Mouse (Mus musculus) ES-E14 (cell line): ENCODE measurements around the gene Rhbdf1. TPM values are rescaled to one million over a fixed set of nuclear protein-coding genes. Genes with fewer than 3 reads are reported as not detected.

Experiments used
- DNase-seq: peaks from one replicate; pipeline ENCODE4 v3.0.0-alpha.2; 2013; ENCODE audit warnings: low read depth, low spot score
- H3K27ac ChIP-seq: 2 replicates; pipeline ENCODE4 v1.5.1; 2012; ENCODE audit warnings: low read depth, mild to moderate bottlenecking, low read length, moderate library complexity, mixed read lengths; ENCODE audit not compliant: poor library complexity, insufficient read depth, severe bottlenecking
- H3K36me3 ChIP-seq: 2 replicates; pipeline ENCODE4 v1.6.1; 2012; ENCODE audit warnings: mild to moderate bottlenecking, low read length, moderate library complexity, mixed read lengths; ENCODE audit not compliant: control insufficient read depth, poor library complexity, insufficient read depth, severe bottlenecking
- H3K4me1 ChIP-seq, 2 experiments: fragments of 150-350 bp in 1 of 2; sonication (generic) in 1 of 2; 2 replicates each; pipeline ENCODE4 v1.6.1; 2012; ENCODE audit warnings: low read length in 2 of 2, mild to moderate bottlenecking in 1 of 2, mixed read lengths in 1 of 2; ENCODE audit not compliant: control insufficient read depth in 2 of 2, insufficient read depth in 2 of 2, poor library complexity in 1 of 2
- H3K4me3 ChIP-seq, 2 experiments: fragments of 150-350 bp in 1 of 2; sonication (generic) in 1 of 2; 2 replicates each; pipeline ENCODE4 v1.5.1; 2012; ENCODE audit warnings: low read length in 2 of 2, low read depth in 1 of 2, mild to moderate bottlenecking in 1 of 2, mixed read lengths in 1 of 2; ENCODE audit not compliant: insufficient read depth in 1 of 2, poor library complexity in 1 of 2, severe bottlenecking in 1 of 2
- H3K9ac ChIP-seq: 2 replicates; pipeline ENCODE4 v1.6.1; 2012; ENCODE audit warnings: low read depth, mild to moderate bottlenecking, low read length, mixed read lengths; ENCODE audit not compliant: poor library complexity, insufficient read depth, severe bottlenecking
- H3K9me3 ChIP-seq: fragments of 150-350 bp; sonication (generic); 2 replicates; pipeline ENCODE4 v1.6.1; 2012; ENCODE audit warnings: low read depth, mild to moderate bottlenecking, low read length; ENCODE audit not compliant: control insufficient read depth, insufficient read depth
- CHD2 ChIP-seq: IDR thresholded peaks from 2 replicates; pipeline ENCODE4 v1.6.1; 2014; ENCODE audit warnings: mild to moderate bottlenecking, low read depth, low read length, inconsistent platforms
- HCFC1 ChIP-seq: IDR thresholded peaks from 2 replicates; pipeline ENCODE4 v1.6.1; 2012; ENCODE audit warnings: low read length, inconsistent platforms, borderline replicate concordance; ENCODE audit not compliant: insufficient read depth
- MAFK ChIP-seq: IDR thresholded peaks from 2 replicates; pipeline ENCODE4 v1.6.1; 2014; ENCODE audit warnings: mild to moderate bottlenecking, low read depth, low read length, inconsistent platforms; ENCODE audit not compliant: insufficient read depth
- ZC3H11A ChIP-seq: IDR thresholded peaks from 2 replicates; pipeline ENCODE4 v1.6.1; 2012; ENCODE audit warnings: low read depth, mild to moderate bottlenecking, inconsistent platforms, low read length, borderline replicate concordance
- ZNF384 ChIP-seq: IDR thresholded peaks from 2 replicates; pipeline ENCODE4 v1.6.1; 2012; ENCODE audit warnings: low read depth, low read length, inconsistent platforms
- in situ Hi-C, 2 experiments: fragments of 600-800 bp; cut with MboI; formaldehyde crosslinking; loops; one replicate each; pipeline ENCODE4 v1.15.1; 2025; ENCODE audit warnings: low sequenced_read_pairs in 2 of 2, inconsistent platforms in 1 of 2; ENCODE audit not compliant: unreplicated experiment in 2 of 2
- total RNA-seq: library from RNA; depleted of rRNA; stranded (reverse); fragments of 300-350 nt; gene quantifications from 2 replicates; pipeline ENCODE4 v1.2.3, GENCODE M21; 2012

The Rhbdf1 gene
- total RNA-seq, 1 experiment = 24.8 TPM

DNA sequence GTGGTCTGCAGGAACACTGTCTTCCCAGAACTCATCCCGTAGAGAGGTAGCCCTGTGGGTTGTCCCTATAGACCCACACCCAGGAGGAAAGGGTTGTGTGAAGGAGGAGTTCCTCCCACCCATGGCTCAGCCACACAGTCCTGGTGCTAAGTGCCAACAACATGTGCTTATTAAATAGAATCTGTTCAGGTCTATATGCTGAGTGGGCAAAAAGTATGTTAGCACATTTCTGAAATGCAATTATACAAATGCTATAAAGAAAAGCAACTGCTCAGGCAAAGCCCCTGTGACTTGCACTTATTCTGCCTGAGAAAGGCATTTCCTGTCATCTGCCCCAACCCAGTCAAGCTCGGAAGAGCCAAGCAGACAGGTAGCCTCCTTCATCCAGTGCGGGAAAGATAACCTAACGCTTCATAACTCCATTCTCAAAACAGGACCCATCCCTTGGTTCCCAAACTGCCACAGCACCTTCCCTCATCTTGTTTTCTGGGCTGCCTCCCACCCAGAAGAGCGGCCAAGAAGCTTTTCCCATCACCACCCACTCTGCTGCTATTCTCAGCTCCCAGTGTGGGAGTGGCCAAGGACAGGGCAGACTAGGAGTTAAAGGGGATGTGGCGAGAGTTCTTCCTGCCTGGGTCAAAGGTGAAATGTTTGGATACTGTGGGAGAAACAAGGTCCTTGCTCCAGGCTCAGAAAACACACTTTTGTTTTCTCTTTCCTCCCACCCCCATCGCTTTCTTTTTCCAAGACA, 21.3 kb upstream of the Rhbdf1 start:
- in situ Hi-C loops = no loop called here
- no peaks in the 10 kb centered on the region for H3K9me3 ChIP-seq
- H3K4me1 ChIP-seq = peaks cover 0 to 2% of the 10 kb centered on the region in 2 experiments; a peak in 1 of 4 replicates
- H3K9ac ChIP-seq = no peak overlapping the region
- no peak overlapping the region for H3K4me3 ChIP-seq
- no peak overlapping the region for H3K27ac ChIP-seq
- no peak for TF ChIP-seq HCFC1
- no peak for TF ChIP-seq ZC3H11A
- TF ChIP-seq CHD2 = no peak
- 0 out of 2 replicates have a peak, but pooled peaks have one; percentile 65 for TF ChIP-seq MAFK
- no peak for TF ChIP-seq ZNF384
- H3K36me3 ChIP-seq = peaks cover 10% of the 10 kb centered on the region; the same call in 1 of the 2 replicates
- no peak for DNase-seq

DNA sequence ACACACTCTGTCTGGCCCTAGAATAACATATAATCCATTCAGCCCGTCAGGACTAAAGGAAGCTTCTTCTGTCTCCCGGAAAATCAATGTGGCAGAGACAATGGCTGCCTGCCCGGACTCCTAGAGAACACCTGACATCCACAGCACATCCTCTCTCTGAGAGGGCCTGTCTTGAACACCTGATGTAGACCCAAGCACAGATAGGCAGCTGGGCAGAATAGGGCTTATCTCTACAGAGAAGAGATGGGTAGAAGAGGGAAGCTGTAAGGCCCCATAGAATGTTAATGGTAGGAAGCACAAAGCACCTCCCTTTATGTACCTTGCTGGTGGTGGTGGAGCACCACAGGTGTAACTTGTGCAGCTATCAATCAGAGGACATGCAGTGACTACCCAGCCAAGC, 20.1 kb upstream of the Rhbdf1 start:
- Histone ChIP-seq H3K36me3 (peaks cover 4% of the 10 kb centered on the region; the same call in 1 of the 2 replicates), H3K27ac (no peak overlapping the region), H3K4me3 (no peak overlapping the region), H3K9me3 (no peaks in the 10 kb centered on the region), H3K9ac (no peak overlapping the region), H3K4me1 (peaks cover 0 to 2% of the 10 kb centered on the region in 2 experiments; a peak in 1 of 4 replicates)
- in situ Hi-C loops = no loop called here
- DNase-seq = no peak
- TF ChIP-seq HCFC1 (no peak), ZC3H11A (no peak), ZNF384 (no peak), MAFK (no peak), CHD2 (no peak)

DNA sequence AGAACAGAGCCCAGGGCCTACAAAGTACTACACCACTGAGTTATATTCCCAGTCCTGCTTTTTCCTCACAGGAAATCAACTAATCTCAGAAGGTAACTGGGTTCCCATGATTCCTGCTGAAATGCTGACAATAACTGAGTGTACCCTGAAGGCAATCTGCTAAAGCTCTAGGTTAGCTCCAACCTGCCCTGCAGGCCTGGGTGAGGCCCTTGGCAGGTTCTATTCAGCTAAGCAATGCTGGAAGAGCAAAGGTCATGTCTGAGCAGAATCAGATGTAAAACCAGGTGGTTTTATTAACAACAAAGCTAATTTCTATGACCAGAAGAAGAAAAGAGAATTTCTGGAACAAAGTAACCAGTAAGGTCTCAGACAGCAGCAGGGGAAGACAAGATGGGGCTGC, 19.3 kb upstream of the Rhbdf1 start:
- Histone ChIP-seq H3K36me3 (peaks cover 7% of the 10 kb centered on the region; the same call in 1 of the 2 replicates), H3K4me1 (peaks cover 0 to 2% of the 10 kb centered on the region in 2 experiments; a peak in 1 of 4 replicates)
- in situ Hi-C loops = no loop called here

DNA sequence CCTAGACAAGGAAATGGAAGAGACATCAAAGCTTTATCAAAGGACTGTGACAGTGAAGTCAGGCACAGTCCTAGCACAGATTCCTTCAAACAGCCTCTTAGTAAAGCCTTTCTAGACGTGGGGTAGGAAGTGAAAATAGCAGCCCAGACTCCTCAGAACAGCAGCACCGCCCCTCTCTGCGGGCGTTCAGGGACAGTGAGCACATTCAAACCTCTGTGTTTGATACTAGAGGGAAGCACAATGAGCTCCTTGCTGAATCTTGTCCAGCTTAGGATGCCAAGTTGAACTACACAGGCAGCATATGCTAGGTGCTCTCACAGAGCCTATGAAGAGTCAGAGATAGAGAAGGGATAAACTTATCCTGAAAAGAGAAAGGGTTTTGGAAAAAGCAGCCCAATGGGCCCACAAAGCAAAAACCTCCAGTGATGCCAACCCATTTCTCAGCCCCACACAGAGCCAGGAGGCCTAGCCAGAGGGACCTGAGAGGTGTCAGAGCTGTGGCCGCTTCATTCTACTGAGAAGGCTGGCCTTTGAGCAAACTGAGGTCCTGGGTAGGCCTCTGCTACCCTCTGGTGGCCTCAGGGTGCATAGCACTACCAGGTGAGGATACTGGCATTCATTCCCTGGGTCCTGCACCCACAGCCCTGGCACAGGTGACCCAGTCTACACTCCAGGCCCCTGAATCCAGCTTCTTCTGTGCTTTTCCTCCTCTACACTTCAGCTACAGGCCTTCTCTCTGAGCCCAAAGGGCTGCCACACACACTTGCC, 16.2 kb upstream of the Rhbdf1 start:
- no peak overlapping the region for H3K4me3 ChIP-seq
- DNase-seq = no peak
- TF ChIP-seq ZC3H11A (peak; percentile 85), MAFK (no peak)
- H3K36me3 ChIP-seq = peaks cover 18% of the 10 kb centered on the region
- H3K9ac ChIP-seq = no peak overlapping the region
- no peaks in the 10 kb centered on the region for H3K9me3 ChIP-seq
- H3K4me1 ChIP-seq = no peaks in the 10 kb centered on the region
- H3K27ac ChIP-seq = no peak overlapping the region
- in situ Hi-C loops = no loop called here

More for the DNA sequence above, 19.3 kb upstream of the Rhbdf1 start:
- Histone ChIP-seq H3K4me3 (no peak overlapping the region), H3K27ac (no peak overlapping the region), H3K9ac (no peak overlapping the region), H3K9me3 (no peaks in the 10 kb centered on the region)
- DNase-seq = no peak
- no peak for TF ChIP-seq ZC3H11A
- no peak for TF ChIP-seq CHD2
- TF ChIP-seq ZNF384 = no peak
- TF ChIP-seq HCFC1 = no peak
- no peak for TF ChIP-seq MAFK
